Mouse (Mus musculus): ENCODE results near the gene Kctd13.
"Not testable (repeated sequence)": the region's sequence is repeated elsewhere in the genome, so short reads cannot be mapped to it uniquely, and the experiment has no call there.

The Kctd13 gene

GRCm38 (mm10) chr7:126928384-126929037 is at the start of gene Kctd13:
Kctd13 (plus strand) TSS chr7:126928879.
- DNase-seq (ENCODE audit: low read depth, low spot score): peak; percentile 81

DNA sequence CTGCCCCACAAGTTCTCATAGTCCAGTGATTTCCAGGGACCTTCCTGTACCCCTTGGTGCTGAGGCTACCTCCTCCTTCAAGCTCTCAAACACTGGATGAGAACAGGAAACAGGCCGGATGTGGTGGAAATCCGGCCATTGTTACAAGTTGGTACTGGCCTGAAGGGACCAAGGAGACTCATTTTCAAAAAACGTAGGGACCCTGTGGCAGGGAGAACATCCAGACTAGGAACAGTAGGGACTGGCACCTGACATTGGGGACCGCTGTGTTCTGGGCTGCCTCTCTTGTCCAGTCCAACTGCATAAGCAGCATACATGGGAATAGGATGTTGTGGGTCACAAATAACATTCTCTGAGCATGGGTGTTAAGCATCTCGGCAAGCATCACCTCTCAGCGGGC is 47.6 kb upstream of the Kctd13 start:
- no peak for DNase-seq (ENCODE audit: low read depth, low spot score)

DNA sequence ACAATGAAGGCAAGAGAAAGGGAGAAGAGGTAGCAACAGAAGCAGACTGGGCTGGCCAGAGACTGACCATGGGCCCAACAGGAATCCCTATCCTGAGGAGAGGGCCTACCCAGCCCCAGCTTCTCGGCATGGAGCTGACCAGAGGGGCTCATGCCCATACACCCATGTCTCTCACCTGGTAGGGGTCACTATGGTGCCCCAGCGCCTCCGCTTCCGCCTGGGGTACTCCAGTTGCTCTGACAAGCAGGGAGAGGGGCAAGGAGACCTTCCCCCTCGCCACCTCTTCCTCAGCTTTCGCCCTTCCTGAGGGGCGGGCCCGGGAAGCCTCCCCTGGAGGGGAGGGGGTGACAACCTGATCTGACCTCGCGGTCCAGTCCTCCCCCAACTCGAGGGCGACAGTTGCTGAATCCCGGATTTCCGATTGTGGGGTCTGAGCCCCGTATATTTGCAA is 44.9 kb upstream of the Kctd13 start:
- DNase-seq (ENCODE audit: low read depth, low spot score): no peak

DNA sequence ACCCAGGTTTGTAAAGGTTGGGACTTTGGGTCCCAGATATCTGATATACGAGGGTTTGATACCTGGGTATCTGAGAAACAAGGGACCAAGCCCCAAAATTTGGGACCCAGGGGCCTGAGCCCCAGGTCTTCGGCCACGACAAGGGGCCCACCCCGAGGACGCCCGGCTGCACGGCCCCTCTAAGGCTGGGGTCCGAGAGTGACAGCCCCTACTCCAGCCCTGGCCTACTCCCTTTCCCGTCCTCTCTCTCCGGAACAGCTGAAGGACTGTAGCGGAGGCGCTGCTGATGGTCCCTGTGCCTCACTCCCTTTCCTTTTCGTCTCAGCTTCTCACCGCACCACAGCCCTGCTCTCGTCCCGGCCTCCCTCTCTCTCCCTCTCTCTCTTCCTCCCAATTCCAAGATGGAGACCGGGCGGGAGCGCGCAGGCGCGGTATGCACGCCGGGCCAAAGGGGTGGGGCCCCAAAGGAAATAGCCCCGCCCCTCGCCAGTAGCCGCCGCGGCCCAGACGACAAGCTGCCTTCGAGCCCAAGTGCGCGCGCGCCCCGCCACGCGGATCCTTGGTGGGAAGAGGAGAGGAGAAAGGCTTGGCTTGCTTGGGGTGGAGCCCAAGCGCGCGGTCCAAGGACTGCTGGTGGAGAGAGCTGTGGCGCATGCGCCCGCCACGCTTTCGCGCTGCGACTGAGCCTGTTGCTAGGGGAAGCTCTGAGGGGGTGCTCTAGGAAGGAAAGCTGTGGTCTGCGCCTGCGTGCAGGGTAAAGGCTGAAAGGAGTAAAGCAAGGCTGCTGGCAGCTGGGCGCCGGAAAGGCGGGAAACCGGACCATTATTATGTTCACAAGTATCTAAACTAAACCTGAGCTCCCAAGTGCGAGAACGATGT is 44.2 kb upstream of the Kctd13 start, which contains the start of gene Taok2:
Gene Taok2 (minus strand): TSS at position 418 of the 879 bp plus-strand sequence.
- DNase-seq (ENCODE audit: low read depth, low spot score): peak; percentile 96

- no peak for DNase-seq (ENCODE audit: low read depth, low spot score)
Measured at GRCm38 (mm10) chr7:126887281-126887680, 41.4 kb upstream of the Kctd13 start.

DNA sequence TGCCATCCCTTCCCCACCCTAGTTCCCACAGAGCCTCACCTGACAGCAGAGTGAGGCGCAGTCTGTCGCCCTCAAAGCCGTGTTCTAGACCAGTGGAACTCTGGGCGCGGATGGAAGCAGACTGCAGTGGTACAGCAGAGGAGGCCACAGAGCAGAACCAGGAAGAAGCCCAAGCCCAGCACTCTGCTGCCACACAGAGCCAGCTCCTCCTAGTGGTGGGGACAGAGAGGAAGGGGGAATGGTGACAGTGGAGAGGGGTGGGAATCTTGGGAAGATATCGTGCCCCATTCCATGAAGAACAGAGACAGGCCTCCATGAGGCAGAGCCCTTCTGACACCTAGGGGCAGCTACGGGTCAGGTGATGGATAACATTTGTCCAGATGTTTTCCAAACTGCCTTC is 39.8 kb upstream of the Kctd13 start:
- no peak for DNase-seq (ENCODE audit: low read depth, low spot score)

GRCm38 (mm10) chr7:126896912-126897311 is 31.8 kb upstream of the Kctd13 start:
- no peak for DNase-seq (ENCODE audit: low read depth, low spot score)

- peak; percentile 20 for DNase-seq (ENCODE audit: low read depth, low spot score)
Measured at GRCm38 (mm10) chr7:126897390-126898101, 31.1 kb upstream of the Kctd13 start.

DNA sequence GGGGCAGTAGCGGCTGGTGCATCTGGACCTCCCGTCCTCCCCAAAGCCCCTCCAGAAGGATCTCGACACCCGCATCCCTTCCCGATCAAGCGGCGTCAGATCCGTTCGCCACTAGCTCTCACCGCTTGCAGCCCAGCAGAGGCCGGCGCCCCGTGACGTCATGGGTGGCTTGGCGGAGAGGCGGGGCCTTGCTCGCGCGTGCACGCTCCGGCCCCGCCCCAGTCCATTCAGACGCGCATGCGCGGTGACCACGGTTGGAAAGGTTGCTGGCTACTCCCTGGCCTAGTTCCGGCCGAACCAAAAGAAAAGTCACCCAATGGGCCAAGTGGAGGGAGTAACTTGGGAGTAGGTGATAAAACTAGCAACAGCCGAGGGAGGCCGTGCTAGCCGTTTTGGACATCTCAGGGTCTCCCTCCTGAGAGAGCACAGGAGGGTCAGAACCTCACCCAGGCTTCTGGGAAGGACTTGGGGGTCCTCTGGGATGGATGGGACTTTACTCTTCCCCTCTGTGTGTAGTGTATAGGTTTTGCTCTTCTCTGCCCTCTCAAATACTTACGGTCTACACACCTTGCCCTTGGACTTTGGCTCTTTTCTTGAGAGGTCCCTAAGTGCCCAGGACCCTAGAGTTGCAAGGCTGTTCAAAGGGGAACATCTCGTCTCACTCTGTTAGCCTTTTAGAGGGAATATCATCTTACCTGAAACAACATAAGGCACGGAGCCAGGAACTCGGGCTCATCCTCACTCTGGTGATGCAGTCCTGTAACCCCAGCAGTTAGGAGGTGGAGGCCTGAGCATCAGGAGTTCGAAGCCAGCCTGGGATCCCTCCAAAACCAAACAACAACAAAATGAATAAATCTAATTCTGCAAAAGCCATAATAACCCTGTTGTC is 30.3 kb upstream of the Kctd13 start:
- DNase-seq (ENCODE audit: low read depth, low spot score): peak; percentile 88

GRCm38 (mm10) chr7:126899781-126900180 is 28.9 kb upstream of the Kctd13 start:
- not testable (repeated sequence) for DNase-seq (ENCODE audit: low read depth, low spot score)

DNA sequence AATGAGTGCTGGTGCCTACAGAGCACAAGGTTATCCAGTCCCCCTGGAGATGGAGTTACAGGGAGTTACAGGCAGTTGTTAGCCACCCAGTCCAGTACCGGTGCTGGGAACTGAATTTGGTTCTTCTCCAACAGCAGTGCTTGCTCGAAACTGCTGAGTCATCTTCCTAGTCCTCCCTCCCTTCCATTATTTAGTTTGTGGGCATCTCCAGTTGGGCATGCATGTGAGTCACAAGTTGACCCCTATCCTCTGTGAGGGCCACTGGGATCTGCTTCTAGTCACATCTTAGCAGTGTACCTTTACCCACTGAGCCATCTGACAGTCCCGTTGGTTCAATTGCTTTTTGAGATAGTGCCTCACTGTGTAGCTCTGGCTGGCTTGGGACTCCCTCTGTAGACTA is 23.1 kb upstream of the Kctd13 start:
- DNase-seq (ENCODE audit: low read depth, low spot score): peak; percentile 64

- no peak for DNase-seq (ENCODE audit: low read depth, low spot score)
Measured at GRCm38 (mm10) chr7:126914844-126915243, 13.8 kb upstream of the Kctd13 start.

GRCm38 (mm10) chr7:126918356-126918755 is 10.3 kb upstream of the Kctd13 start:
- DNase-seq (ENCODE audit: low read depth, low spot score): not testable (repeated sequence)

GRCm38 (mm10) chr7:126919973-126920372 is 8.7 kb upstream of the Kctd13 start:
- no peak for DNase-seq (ENCODE audit: low read depth, low spot score)

DNA sequence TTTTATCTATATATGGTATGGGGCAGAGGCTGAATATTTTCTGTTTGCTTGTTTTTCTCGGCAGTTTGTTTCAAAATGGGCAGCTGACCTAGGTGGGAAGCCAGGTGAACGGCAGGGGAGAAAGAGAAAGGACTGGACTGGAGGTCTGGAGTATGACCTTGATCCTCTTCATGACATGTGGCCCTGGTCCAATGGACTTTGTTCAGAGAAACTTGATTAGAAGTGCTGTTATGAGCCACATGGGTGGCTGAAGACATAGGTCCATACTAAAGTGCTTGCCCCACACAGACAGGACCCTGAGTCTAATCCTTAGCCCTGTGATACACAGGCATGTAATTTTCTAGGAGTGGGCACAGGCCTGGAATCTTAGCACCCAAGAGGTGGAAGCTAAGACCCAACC is 7.1 kb upstream of the Kctd13 start:
- DNase-seq (ENCODE audit: low read depth, low spot score): no peak

GRCm38 (mm10) chr7:126922624-126923060 is 6.0 kb upstream of the Kctd13 start, which contains the start of gene Tmem219:
Tmem219 (minus strand) TSS chr7:126922917.
- DNase-seq (ENCODE audit: low read depth, low spot score): no peak

DNA sequence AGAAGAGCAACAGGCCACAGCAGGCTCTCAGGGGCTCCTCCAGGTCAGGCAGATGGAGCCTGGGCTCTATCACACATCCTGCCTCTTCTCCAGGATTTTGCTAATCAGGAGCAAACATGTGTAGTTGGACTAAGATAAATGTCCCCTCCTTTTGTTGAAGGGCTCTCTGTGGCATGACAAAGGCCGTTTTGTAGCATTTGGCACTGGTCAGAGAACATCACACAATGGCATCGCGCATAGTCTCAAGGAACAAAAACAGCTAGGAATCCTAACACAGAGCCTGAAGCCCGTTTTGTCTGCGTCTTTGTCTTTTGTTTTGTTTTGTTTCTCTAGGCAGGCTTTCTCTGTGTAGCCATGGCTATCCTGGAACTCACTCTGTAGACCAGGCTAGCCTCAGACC is 4.7 kb upstream of the Kctd13 start:
- no peak for DNase-seq (ENCODE audit: low read depth, low spot score)

DNA sequence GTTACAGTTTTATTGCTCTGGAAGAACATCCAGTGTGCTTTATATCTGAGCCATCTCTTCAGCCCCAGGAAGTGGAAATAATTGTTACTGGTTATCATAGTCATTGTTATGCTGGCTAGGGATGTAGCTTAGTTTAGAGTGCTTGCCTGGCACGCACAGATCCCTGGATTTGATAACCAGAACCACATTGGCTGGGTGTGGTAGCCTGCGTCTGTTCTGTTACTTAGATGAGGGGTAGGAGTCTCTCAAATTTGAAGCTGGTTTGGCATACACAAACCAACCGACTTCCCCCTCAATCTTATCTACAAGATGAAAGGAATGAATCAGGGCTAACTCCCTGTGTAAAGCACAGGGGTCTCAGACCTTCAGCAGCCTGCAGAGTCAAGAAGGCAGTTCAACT is 2.4 kb upstream of the Kctd13 start:
- no peak for DNase-seq (ENCODE audit: low read depth, low spot score)

DNA sequence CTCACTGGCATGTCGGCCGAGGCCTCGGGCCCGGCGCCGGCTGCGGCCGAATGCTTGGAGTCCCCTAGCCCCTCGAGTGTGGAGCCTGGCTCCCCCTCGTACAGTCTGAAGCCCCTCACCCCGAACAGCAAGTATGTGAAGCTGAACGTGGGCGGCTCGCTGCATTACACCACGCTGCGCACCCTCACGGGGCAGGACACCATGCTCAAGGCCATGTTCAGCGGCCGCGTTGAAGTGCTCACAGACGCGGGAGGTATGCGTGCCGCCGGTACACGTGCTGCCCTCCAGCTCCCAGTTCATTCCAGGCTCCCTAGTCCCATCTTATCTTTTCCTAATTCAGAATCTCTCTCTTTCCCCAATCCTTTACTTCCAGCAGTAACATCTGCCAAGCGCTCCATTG is 367 bp downstream of the Kctd13 start:
- DNase-seq (ENCODE audit: low read depth, low spot score): no peak

- DNase-seq (ENCODE audit: low read depth, low spot score): no peak
Measured at GRCm38 (mm10) chr7:126932652-126933051, 4.0 kb downstream of the Kctd13 start.

GRCm38 (mm10) chr7:126941171-126941570 is 12.5 kb downstream of the Kctd13 start:
- no peak for DNase-seq (ENCODE audit: low read depth, low spot score)
